Mouse (Mus musculus) small intestine, adult 2 months (tissue): ENCODE measurements around the gene Krt76. TPM values are rescaled to one million over a fixed set of nuclear protein-coding genes. Genes with fewer than 3 reads are reported as not detected.

Experiments
- H3K27ac ChIP-seq: fragments of 200-500 bp; 2 replicates; pipeline ENCODE4 v1.5.1; 2012; ENCODE audit warnings: low read depth, low read length, control low read depth, inconsistent platforms; ENCODE audit not compliant: insufficient read depth
- H3K27me3 ChIP-seq: fragments of 200-500 bp; 2 replicates; pipeline ENCODE4 v1.6.1; 2012; ENCODE audit warnings: mild to moderate bottlenecking, moderate library complexity, low read length, inconsistent platforms; ENCODE audit not compliant: control insufficient read depth, insufficient read depth
- H3K36me3 ChIP-seq: fragments of 200-500 bp; 2 replicates; pipeline ENCODE4 v1.6.1; 2012; ENCODE audit warnings: mild to moderate bottlenecking, low read length, control low read depth, inconsistent platforms; ENCODE audit not compliant: control insufficient read depth, insufficient read depth
- H3K4me1 ChIP-seq: fragments of 200-500 bp; 2 replicates; pipeline ENCODE4 v1.6.1; 2012; ENCODE audit warnings: low read length, inconsistent platforms, mixed read lengths; ENCODE audit not compliant: control insufficient read depth, insufficient read depth, insufficient read length
- H3K4me3 ChIP-seq: fragments of 200-500 bp; 2 replicates; pipeline ENCODE4 v1.5.1; 2012; ENCODE audit warnings: low read depth, mild to moderate bottlenecking, control low read depth, inconsistent platforms, low read length, moderate library complexity
- CTCF ChIP-seq: fragments of 200-500 bp; IDR thresholded peaks from 2 replicates; pipeline ENCODE4 v1.5.1; 2012; ENCODE audit warnings: low read depth, mild to moderate bottlenecking, control low read depth, inconsistent platforms, low read length, moderate library complexity, mixed read lengths; ENCODE audit not compliant: insufficient replicate concordance, insufficient read length; ENCODE audit errors: extremely low read depth
- POLR2A ChIP-seq: fragments of 200-500 bp; IDR thresholded peaks from 2 replicates; pipeline ENCODE4 v1.6.1; 2012; ENCODE audit warnings: low read depth, mild to moderate bottlenecking, control low read depth, inconsistent platforms, low read length, moderate library complexity
- WGBS: fragments of 180-500 bp; shearing (Covaris S2); methylation state at CpG from one replicate; pipeline ENCODE4 v1.1.7; 2018; 5-methylcytosine and 5-hydroxymethylcytosine counted together
- polyA plus RNA-seq: library from polyadenylated mRNA; depleted of rRNA; stranded (reverse); fragments of >200 nt; gene quantifications from 2 replicates; pipeline ENCODE4 v1.2.3, GENCODE M21; 2012; rRNA removed

Krt76 gene
- polyA plus RNA-seq, 1 experiment = not detected

DNA sequence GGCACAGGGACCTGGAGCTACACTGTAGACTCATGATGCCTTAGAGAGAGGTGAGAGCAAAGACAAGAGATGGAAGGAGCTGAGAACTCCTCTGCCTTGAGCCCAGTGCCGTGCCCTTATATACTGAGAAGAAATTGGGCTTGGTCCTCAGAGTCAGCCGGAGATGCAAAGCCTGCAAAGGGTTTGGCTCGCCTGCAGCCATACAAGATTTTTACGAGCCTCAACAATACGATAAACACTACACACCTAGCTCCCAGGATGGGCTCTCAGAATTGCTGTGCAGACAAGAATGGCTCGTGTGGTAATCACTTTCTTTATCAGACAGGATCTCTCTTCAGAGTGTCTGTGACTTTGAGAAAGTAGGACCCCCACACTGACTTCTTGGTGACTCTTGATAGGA, 42.0 kb downstream of the Krt76 start, which contains the start of gene Krt1:
TSS of gene Krt1 (minus strand) at position 101 of the 400 bp plus-strand sequence.
- H3K36me3 ChIP-seq = no peaks in the 10 kb centered on the region
- no peaks in the 10 kb centered on the region; the same call in 1 of the 2 replicates for H3K4me1 ChIP-seq
- H3K4me3 ChIP-seq = no peak within 1 kb of the TSS
- peaks cover 13% of the 10 kb centered on the region for H3K27me3 ChIP-seq
- TF ChIP-seq CTCF = no peak
- no peak for TF ChIP-seq POLR2A
- 36% methylated on average over 6 of the region's 6 CpGs for WGBS
- no peak within 1 kb of the TSS for H3K27ac ChIP-seq

DNA sequence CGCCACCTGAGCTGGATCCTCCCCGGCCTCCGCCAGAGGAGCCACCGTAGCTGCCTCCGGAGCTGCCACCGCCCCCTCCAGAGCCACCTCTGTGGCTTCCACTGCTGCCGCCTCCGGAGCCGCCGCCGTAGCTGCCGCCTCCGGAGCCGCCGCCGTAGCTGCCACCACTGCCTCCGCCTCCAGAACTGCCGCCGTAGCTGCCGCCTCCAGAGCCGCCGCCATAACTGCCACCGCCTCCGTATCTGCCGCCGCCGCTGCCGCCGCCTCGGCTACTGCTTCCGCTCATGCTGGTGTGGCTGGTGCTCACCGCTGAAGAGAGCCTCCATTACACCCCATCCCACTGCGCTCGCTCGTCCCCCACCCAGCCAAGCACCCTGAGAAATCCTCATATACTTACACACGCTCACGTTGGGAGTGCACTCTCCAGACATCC, 46.7 kb downstream of the Krt76 start:
- Histone ChIP-seq H3K4me1 (no peaks in the 10 kb centered on the region; the same call in 1 of the 2 replicates), H3K27ac (no peak overlapping the region), H3K27me3 (peaks cover 22% of the 10 kb centered on the region), H3K4me3 (peak overlapping the region; percentile 37), H3K36me3 (no peaks in the 10 kb centered on the region)
- WGBS = 2% methylated on average over 34 of the region's 37 CpGs
- TF ChIP-seq CTCF = no peak
- no peak for TF ChIP-seq POLR2A

DNA sequence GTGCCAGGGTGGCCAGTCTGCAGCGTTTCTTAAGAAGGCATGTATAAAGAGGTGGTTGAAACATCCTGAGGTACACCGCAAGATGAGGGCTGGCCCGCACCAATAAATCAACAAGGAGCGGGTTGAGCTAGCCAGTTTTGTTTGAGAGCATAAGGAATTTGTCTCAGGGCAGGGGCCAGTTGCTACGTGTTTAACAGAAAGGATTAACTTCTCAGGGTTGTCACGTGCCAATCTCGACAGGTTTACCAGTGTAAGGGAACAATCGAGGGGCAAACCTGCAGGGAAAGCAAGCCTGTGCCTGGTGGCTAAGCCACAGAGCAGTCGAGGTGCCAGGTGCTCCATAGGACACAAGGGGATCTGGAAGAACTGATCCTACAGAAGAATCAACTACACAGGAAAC, 49.5 kb downstream of the Krt76 start:
- H3K36me3 ChIP-seq = no peaks in the 10 kb centered on the region
- peaks cover 22% of the 10 kb centered on the region for H3K27me3 ChIP-seq
- 40% methylated on average over 9 of the region's 9 CpGs for WGBS
- H3K4me1 ChIP-seq = no peaks in the 10 kb centered on the region; the same call in 1 of the 2 replicates
- TF ChIP-seq CTCF = no peak
- no peak for TF ChIP-seq POLR2A
- no peak overlapping the region for H3K4me3 ChIP-seq
- no peak overlapping the region for H3K27ac ChIP-seq

DNA sequence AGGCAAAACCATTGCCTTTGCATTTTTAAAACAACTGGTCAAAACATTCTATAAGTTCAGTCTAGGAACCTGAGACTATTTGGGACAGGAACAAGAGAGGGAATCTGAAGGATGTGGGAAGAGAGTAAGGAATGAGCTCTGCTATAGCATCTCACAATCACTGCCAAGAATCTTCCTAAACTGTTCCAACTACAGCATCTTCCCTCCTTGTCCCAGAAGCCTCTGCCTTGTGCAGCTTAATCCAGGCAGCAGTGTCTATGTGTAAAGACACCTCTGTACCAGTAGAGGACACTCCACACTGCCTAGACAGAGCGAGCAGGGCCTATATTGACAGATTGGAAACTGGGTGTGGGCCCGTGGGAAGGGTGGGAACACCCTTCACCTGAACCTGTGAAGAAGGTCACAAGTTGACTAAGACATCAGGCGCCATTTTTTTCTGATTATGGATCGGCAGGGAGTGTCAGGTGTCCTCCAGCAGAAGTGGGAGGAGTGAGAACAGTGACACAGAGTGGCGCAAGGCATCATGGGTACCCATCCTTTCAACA, 57.9 kb downstream of the Krt76 start:
- no peak overlapping the region for H3K4me3 ChIP-seq
- WGBS = 39% methylated on average over 5 of the region's 5 CpGs
- H3K36me3 ChIP-seq = no peaks in the 10 kb centered on the region
- 0 out of 2 replicates have a peak, but pooled peaks cover 3% of the 10 kb centered on the region for H3K27me3 ChIP-seq
- no peaks in the 10 kb centered on the region for H3K4me1 ChIP-seq
- no peak for TF ChIP-seq POLR2A
- no peak for TF ChIP-seq CTCF
- no peak overlapping the region for H3K27ac ChIP-seq

Other genes starting within 250 kb of the Krt76 start
- gene Gm5478, start 245.5 kb downstream of the Krt76 start, polyA plus RNA-seq = not detected in 2 replicates
- gene Krt6b, start 212.6 kb downstream of the Krt76 start, polyA plus RNA-seq = 0.08 TPM in 1 of 2 replicates, not detected in the other
- not detected in 2 replicates for gene Krt6a, start 198.6 kb downstream of the Krt76 start, polyA plus RNA-seq
- gene Krt5, start 180.0 kb downstream of the Krt76 start, polyA plus RNA-seq = 0.15 and 0.43 TPM in 2 replicates
- not detected in 2 replicates for gene Krt71, start 149.8 kb downstream of the Krt76 start, polyA plus RNA-seq
- not detected in 2 replicates for gene Krt72, start 106.5 kb downstream of the Krt76 start, polyA plus RNA-seq
- gene Krt73, start 90.6 kb downstream of the Krt76 start, polyA plus RNA-seq = not detected in 2 replicates
- not detected in 2 replicates for gene Krt2, start 74.8 kb downstream of the Krt76 start, polyA plus RNA-seq
- gene Krt1, start 42.1 kb downstream of the Krt76 start, polyA plus RNA-seq = 0.09 TPM in 1 of 2 replicates, not detected in the other
- not detected in 2 replicates for gene Krt77, start 23.2 kb downstream of the Krt76 start, polyA plus RNA-seq
- 0.09 and 0.10 TPM in 2 replicates for gene Krt4, start 31.8 kb upstream of the Krt76 start, polyA plus RNA-seq
- gene Krt79, start 47.4 kb upstream of the Krt76 start, polyA plus RNA-seq = 0.22 and 0.76 TPM in 2 replicates
- gene Krt78, start 61.4 kb upstream of the Krt76 start, polyA plus RNA-seq = 0.18 and 0.23 TPM in 2 replicates
- 1,332 and 3,924 TPM in 2 replicates for gene Krt8, start 111.6 kb upstream of the Krt76 start, polyA plus RNA-seq
- 141 and 200 TPM in 2 replicates for gene Krt18, start 135.3 kb upstream of the Krt76 start, polyA plus RNA-seq
- 22.7 and 54.7 TPM in 2 replicates for gene Eif4b, start 180.9 kb upstream of the Krt76 start, polyA plus RNA-seq
- gene Tns2, start 207.5 kb upstream of the Krt76 start, polyA plus RNA-seq = 26.4 and 42.5 TPM in 2 replicates
- gene Spryd3, start 243.3 kb upstream of the Krt76 start, polyA plus RNA-seq = 22.7 and 48.8 TPM in 2 replicates